1 mouse cellular context compared by ENCODE assay signal in the genomic region with DNA sequence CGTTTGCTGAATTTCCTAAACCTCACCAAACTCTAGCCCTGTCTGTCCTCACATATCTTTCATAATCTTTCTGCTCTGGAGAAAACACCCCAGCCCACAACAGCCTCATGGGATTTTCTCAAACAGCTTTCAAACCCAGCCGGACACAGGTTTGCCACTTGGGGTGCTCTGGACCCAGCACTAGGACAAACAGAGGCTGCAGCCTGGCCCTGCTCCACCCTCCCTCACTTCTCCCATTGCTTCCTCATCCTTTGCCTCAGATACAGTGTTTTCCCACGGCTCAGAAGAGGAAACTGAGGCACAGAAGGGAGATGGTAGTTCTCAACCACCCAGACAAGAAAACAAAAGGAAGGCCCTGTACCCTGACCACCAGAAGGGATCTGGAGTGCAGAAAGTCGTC.
TF ChIP-seq lines count a peak whose summit lies in the region.

No protein-coding gene starts in this region.

TF ChIP-seq in CH12.LX, 34 proteins besides CTCF, POLR2A, EP300 and RAD21 (continued from another document):
- TF ChIP-seq SIN3A (IDR thresholded peaks at IDR 0.05; ENCODE audit: low read length) (0 out of 2 replicates have a peak, but pooled peaks have one; percentile 48), KAT2A (IDR thresholded peaks at IDR 0.05; ENCODE audit: insufficient replicate concordance, low read length) (no peak), MXI1 (IDR thresholded peaks at IDR 0.05; ENCODE audit: low read depth, low read length) (0 out of 2 replicates have a peak, but pooled peaks have one; percentile 19), PAX5 (IDR thresholded peaks at IDR 0.05; ENCODE audit: low read length) (no peak), CHD1 (IDR thresholded peaks at IDR 0.05; ENCODE audit: low read depth, low read length) (0 out of 2 replicates have a peak, but pooled peaks have one; percentile 60), JUN (IDR thresholded peaks at IDR 0.05; ENCODE audit: insufficient read depth, low read depth, low read length) (no peak), TCF12 (IDR thresholded peaks at IDR 0.05; ENCODE audit: low read depth, low read length) (0 out of 2 replicates have a peak, but pooled peaks have one; percentile 5), MAFK (IDR thresholded peaks at IDR 0.05; ENCODE audit: insufficient replicate concordance, low read length) (no peak), BHLHE40 (IDR thresholded peaks at IDR 0.05; ENCODE audit: low read depth, low read length) (no peak)
